Mouse (Mus musculus): ENCODE measurements around the gene Gm10945. TPM values are rescaled to one million over a fixed set of nuclear protein-coding genes. Genes with fewer than 3 reads are reported as not detected.

Gene Gm10945
- not detected in 2 replicates for polyA plus RNA-seq (2012; rRNA removed)

- TF ChIP-seq CTCF (IDR thresholded peaks at IDR 0.05; ENCODE audit: borderline replicate concordance, extremely low read depth, insufficient read depth, insufficient read length) = no peak
- no peak for TF ChIP-seq POLR2A (IDR thresholded peaks at IDR 0.05; ENCODE audit: borderline replicate concordance, extremely low read depth, insufficient read depth, insufficient read length, poor library complexity, severe bottlenecking)
Observed at GRCm38 (mm10) chr10:6761287-6761811, at the start of gene Gm10945. Gene Gm10945, minus strand, starts transcription at chr10:6761761.

GRCm38 (mm10) chr10:6790226-6790625 is 28.7 kb upstream of the Gm10945 start:
- DNase-seq (ENCODE audit: low read depth) = peak; percentile 38
- no peak for TF ChIP-seq CTCF (IDR thresholded peaks at IDR 0.05; ENCODE audit: borderline replicate concordance, extremely low read depth, insufficient read depth, insufficient read length)
- no peak for TF ChIP-seq POLR2A (IDR thresholded peaks at IDR 0.05; ENCODE audit: borderline replicate concordance, extremely low read depth, insufficient read depth, insufficient read length, poor library complexity, severe bottlenecking)

More at GRCm38 (mm10) chr10:6761287-6761811, at the start of gene Gm10945:
- no peak for DNase-seq (ENCODE audit: low read depth)

DNA sequence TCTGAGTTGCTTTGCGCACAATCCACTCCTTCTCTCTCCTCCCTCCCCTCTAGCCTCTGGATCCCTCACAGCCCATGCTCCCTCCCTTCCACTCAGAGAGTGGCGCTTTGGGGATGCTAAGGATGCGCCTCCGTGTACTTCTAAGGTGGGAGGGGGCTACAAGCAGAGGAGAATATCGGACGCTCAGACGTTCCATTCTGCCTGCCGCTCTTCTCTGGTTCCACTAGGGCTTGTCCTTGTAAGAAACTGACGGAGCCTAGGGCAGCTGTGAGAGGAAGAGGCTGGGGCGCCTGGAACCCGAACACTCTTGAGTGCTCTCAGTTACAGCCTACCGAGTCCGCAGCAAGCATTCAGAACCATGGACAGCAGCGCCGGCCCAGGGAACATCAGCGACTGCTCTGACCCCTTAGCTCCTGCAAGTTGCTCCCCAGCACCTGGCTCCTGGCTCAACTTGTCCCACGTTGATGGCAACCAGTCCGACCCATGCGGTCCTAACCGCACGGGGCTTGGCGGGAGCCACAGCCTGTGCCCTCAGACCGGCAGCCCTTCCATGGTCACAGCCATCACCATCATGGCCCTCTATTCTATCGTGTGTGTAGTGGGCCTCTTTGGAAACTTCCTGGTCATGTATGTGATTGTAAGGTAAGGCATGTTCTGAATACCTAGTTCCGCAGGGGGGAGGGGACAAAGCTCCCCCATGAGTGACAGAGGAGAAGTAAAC is 27.1 kb upstream of the Gm10945 start:
- TF ChIP-seq POLR2A (IDR thresholded peaks at IDR 0.05; ENCODE audit: borderline replicate concordance, extremely low read depth, insufficient read depth, insufficient read length, poor library complexity, severe bottlenecking) (no peak), CTCF (IDR thresholded peaks at IDR 0.05; ENCODE audit: borderline replicate concordance, extremely low read depth, insufficient read depth, insufficient read length) (no peak)
- DNase-seq (ENCODE audit: low read depth) = peak; percentile 57

- DNase-seq (ENCODE audit: low read depth) = no peak
- TF ChIP-seq POLR2A (IDR thresholded peaks at IDR 0.05; ENCODE audit: borderline replicate concordance, extremely low read depth, insufficient read depth, insufficient read length, poor library complexity, severe bottlenecking) (no peak), CTCF (IDR thresholded peaks at IDR 0.05; ENCODE audit: borderline replicate concordance, extremely low read depth, insufficient read depth, insufficient read length) (no peak)
Observed at GRCm38 (mm10) chr10:6758206-6758605, 3.4 kb downstream of the Gm10945 start, which contains the start of gene Oprm1. Gene Oprm1, plus strand, starts transcription at chr10:6758506.

DNA sequence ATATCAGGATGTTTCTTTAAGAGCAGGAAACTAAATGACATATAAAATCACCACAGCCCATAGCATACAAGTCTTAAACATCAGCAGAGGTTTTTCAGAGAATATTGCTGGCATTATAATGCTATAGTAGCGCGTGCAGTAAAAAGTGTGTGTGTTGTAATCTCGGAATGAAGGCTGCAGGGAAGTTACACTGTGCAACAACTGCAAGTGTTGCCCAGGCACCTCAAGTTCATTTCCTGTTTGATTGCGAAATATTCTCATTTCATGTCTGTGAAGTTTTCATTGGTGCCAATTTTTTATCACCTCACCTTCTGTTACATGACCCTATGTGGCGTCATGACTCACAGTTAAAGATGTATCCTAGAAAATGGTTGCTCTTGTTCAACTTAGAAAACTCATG is 8.2 kb downstream of the Gm10945 start:
- no peak for TF ChIP-seq POLR2A (IDR thresholded peaks at IDR 0.05; ENCODE audit: borderline replicate concordance, extremely low read depth, insufficient read depth, insufficient read length, poor library complexity, severe bottlenecking)
- TF ChIP-seq CTCF (IDR thresholded peaks at IDR 0.05; ENCODE audit: borderline replicate concordance, extremely low read depth, insufficient read depth, insufficient read length) = no peak
- DNase-seq (ENCODE audit: low read depth) = no peak

DNA sequence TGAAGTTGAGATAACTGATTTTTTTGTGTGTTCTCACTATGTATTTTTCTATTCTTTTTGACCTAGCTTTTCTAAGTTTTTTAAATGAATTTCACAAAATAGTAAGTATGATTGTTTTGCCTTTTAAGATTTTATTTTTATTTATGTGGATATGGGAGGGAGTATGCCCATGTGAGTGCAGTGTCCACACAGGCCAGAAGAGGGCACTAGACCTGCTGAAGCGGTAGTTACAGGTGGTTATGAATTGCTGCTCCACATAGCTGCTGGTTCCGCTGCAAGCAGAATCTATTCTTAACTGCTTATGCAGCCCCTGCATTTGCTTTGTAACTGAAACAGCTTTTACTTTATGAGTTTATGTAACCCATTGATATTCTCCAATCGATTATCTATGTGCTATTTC is 33.1 kb downstream of the Gm10945 start:
- TF ChIP-seq POLR2A (IDR thresholded peaks at IDR 0.05; ENCODE audit: borderline replicate concordance, extremely low read depth, insufficient read depth, insufficient read length, poor library complexity, severe bottlenecking) = no peak
- no peak for TF ChIP-seq CTCF (IDR thresholded peaks at IDR 0.05; ENCODE audit: borderline replicate concordance, extremely low read depth, insufficient read depth, insufficient read length)
- no peak for DNase-seq (ENCODE audit: low read depth)

GRCm38 (mm10) chr10:6723765-6724164 is 37.8 kb downstream of the Gm10945 start:
- peak; percentile 28 for DNase-seq (ENCODE audit: low read depth)
- TF ChIP-seq POLR2A (IDR thresholded peaks at IDR 0.05; ENCODE audit: borderline replicate concordance, extremely low read depth, insufficient read depth, insufficient read length, poor library complexity, severe bottlenecking) = no peak
- no peak for TF ChIP-seq CTCF (IDR thresholded peaks at IDR 0.05; ENCODE audit: borderline replicate concordance, extremely low read depth, insufficient read depth, insufficient read length)

DNA sequence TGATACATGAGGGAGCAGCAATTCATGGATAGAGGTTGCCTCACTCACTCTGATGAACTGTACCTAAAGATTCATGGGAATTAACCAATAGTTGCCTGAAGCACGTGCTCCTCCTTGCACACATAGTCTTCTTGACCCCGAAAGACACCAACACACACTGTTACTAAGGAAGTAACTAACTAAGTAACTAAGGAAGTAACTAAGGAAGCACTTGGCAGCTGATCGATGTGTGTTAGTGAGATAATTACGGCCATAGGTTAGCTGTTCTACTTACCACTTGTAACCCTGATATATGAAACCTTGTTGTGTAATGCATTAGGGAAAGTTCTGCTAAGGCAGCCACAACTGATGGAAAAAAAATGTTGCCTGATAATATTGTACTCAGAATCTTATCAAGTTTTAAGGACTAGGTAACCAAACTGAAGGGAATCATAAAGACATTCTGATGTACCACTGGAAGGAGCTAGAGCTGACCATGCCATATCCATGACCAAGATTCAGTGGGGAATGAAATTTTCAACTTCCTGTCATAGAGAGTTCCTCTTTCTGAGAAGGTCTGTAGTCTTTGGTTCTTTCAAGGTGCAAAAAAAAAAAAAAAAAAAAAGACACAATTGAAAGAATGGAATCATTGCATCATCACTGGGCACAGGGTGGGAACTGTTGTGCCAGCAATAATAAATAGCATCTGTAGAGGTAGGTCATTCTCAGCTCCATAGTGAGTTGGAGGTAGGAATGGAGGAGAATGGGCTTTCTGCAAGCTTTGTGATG is 44.2 kb downstream of the Gm10945 start:
- DNase-seq (ENCODE audit: low read depth) = no peak
- TF ChIP-seq CTCF (IDR thresholded peaks at IDR 0.05; ENCODE audit: borderline replicate concordance, extremely low read depth, insufficient read depth, insufficient read length) (no peak), POLR2A (IDR thresholded peaks at IDR 0.05; ENCODE audit: borderline replicate concordance, extremely low read depth, insufficient read depth, insufficient read length, poor library complexity, severe bottlenecking) (no peak)

- TF ChIP-seq POLR2A (IDR thresholded peaks at IDR 0.05; ENCODE audit: borderline replicate concordance, extremely low read depth, insufficient read depth, insufficient read length, poor library complexity, severe bottlenecking) (no peak), CTCF (IDR thresholded peaks at IDR 0.05; ENCODE audit: borderline replicate concordance, extremely low read depth, insufficient read depth, insufficient read length) (no peak)
- peak; percentile 36 for DNase-seq (ENCODE audit: low read depth)
Observed at GRCm38 (mm10) chr10:6705226-6705885, 56.2 kb downstream of the Gm10945 start.

DNA sequence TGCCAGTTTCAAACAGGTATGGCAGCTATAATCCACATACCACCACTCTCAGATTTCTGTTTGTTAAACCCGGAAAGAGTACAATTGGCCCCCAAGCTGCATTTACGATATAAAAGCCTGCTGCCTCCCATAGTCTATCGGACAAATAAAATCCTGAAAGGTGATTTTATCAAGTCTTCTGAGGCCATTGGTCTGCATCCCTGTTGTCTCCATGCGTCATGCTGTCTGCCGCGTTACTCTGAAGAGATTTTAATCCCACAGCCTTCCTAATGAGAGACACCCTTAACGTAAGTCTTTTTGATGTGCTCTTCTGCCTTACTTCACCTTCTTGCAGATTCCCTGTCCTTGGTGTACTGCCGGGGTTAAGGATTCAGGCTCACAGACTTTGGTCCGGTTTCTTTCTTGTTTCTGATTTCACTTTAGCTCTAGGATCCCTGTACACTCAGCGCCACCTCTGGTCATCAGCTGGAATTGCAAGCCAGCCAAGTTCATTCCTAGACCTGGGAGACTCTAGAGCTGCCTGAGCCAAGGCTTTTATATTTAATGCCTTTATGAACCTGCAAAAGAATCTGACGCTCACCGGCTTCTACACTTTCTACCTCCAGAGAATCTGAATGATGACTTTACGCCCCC is 67.2 kb downstream of the Gm10945 start:
- peak; percentile 81 for DNase-seq (ENCODE audit: low read depth)
- TF ChIP-seq POLR2A (IDR thresholded peaks at IDR 0.05; ENCODE audit: borderline replicate concordance, extremely low read depth, insufficient read depth, insufficient read length, poor library complexity, severe bottlenecking) (no peak), CTCF (IDR thresholded peaks at IDR 0.05; ENCODE audit: borderline replicate concordance, extremely low read depth, insufficient read depth, insufficient read length) (peak; percentile 87)

Other genes with a start within 250 kb of the Gm10945 start
- gene Oprm1, start 3.3 kb downstream of the Gm10945 start, polyA plus RNA-seq (2012; rRNA removed) = 1.3 and 1.8 TPM in 2 replicates